Mouse (Mus musculus): ENCODE measurements around the gene Slc25a15. TPM values are rescaled to one million over a fixed set of nuclear protein-coding genes. Genes with fewer than 3 reads are reported as not detected.

Slc25a15 gene
- total RNA-seq, 2 experiments from 2014 or later: 24.1 to 35.7 TPM

Other genes with a start within 250 kb of the Slc25a15 start
- 1 to 10 TPM; 3.2 to 4.4 TPM for gene Nek3, start 232.2 kb downstream of the Slc25a15 start, total RNA-seq (2021)
- 10 to 100 TPM; 13.2 to 14.9 TPM for gene Ckap2, start 212.8 kb downstream of the Slc25a15 start, total RNA-seq (2021)
- 10 to 100 TPM; 30.7 to 34.3 TPM for gene Vps36, start 205.8 kb downstream of the Slc25a15 start, total RNA-seq (2021)
- gene Thsd1, start 171.3 kb downstream of the Slc25a15 start, total RNA-seq (2021): 1 to 10 TPM; 7.4 to 9.2 TPM
- gene Tpte, start 115.2 kb downstream of the Slc25a15 start, total RNA-seq (2021): not detected
- gene Mrps31, start 12.8 kb upstream of the Slc25a15 start, total RNA-seq (2021): 10 to 100 TPM; 50.8 to 52.3 TPM

All from adrenal gland, postnatal 10 days (tissue).